Mouse (Mus musculus) MEL (cell line): ENCODE measurements around the gene Rab44. TPM values are rescaled to one million over a fixed set of nuclear protein-coding genes. Genes with fewer than 3 reads are reported as not detected.

ENCODE experiments used
- DNase-seq: peaks from one replicate; pipeline ENCODE4 v3.0.0; 2011; ENCODE audit warnings: low read depth, low spot score
- H3K27ac ChIP-seq: 2 replicates; pipeline ENCODE4 v1.5.1; 2012; ENCODE audit warnings: low read depth, mild to moderate bottlenecking, control low read depth, low read length, moderate library complexity; ENCODE audit not compliant: control insufficient read depth
- H3K27me3 ChIP-seq, 2 experiments: fragments of 150-350 bp in 1 of 2; sonication (generic) in 1 of 2; 2 replicates each; pipeline ENCODE4 v1.6.1; 2012; ENCODE audit warnings: low read length in 2 of 2, mild to moderate bottlenecking in 2 of 2, improper control_type of control experiment in 1 of 2, moderate library complexity in 1 of 2; ENCODE audit not compliant: insufficient read depth in 2 of 2, control insufficient read depth in 1 of 2
- H3K36me3 ChIP-seq, 2 experiments: 2 replicates each; pipeline ENCODE4 v1.6.1; 2012 to 2014; ENCODE audit warnings: low read length in 2 of 2, improper control_type of control experiment in 1 of 2, inconsistent platforms in 1 of 2, mild to moderate bottlenecking in 1 of 2; ENCODE audit not compliant: insufficient read depth in 2 of 2, control insufficient read depth in 1 of 2
- H3K4me1 ChIP-seq, 2 experiments: fragments of 150-350 bp in 1 of 2; sonication (generic) in 1 of 2; 2 replicates each; pipeline ENCODE4 v1.6.1; 2012; ENCODE audit warnings: low read length in 2 of 2, improper control_type of control experiment in 1 of 2, mild to moderate bottlenecking in 1 of 2; ENCODE audit not compliant: insufficient read depth in 2 of 2, control insufficient read depth in 1 of 2
- H3K4me3 ChIP-seq, 2 experiments: fragments of 150-350 bp in 1 of 2; sonication (generic) in 1 of 2; 2 replicates each; pipeline ENCODE4 v1.5.1; 2012; ENCODE audit warnings: low read depth in 2 of 2, low read length in 2 of 2, mild to moderate bottlenecking in 2 of 2, moderate library complexity in 2 of 2, control low read depth in 1 of 2, improper control_type of control experiment in 1 of 2; ENCODE audit not compliant: control insufficient read depth in 1 of 2, insufficient read depth in 1 of 2
- H3K79me2 ChIP-seq: 2 replicates; pipeline ENCODE4 v1.6.1; 2012; ENCODE audit warnings: mild to moderate bottlenecking, low read length, moderate library complexity; ENCODE audit not compliant: control insufficient read depth, poor library complexity, insufficient read depth
- H3K9ac ChIP-seq: 2 replicates; pipeline ENCODE4 v1.6.1; 2012; ENCODE audit warnings: low read depth, mild to moderate bottlenecking, control low read depth, low read length, moderate library complexity; ENCODE audit not compliant: control insufficient read depth, poor library complexity, severe bottlenecking
- H3K9me3 ChIP-seq: fragments of 150-350 bp; sonication (generic); replicated peaks from 2 replicates; pipeline ENCODE4 v1.6.1; 2012; ENCODE audit warnings: mild to moderate bottlenecking, low read length, improper control_type of control experiment, moderate library complexity; ENCODE audit not compliant: insufficient read depth
- CTCF ChIP-seq, 3 experiments: IDR thresholded peaks in 2 of 3; conservative IDR thresholded peaks in 1 of 3; 2 replicates each; pipeline ENCODE4 v1.5.1; 2011 to 2012; ENCODE audit warnings: low read length in 3 of 3, low read depth in 2 of 3, mild to moderate bottlenecking in 2 of 3, improper control_type of control experiment in 1 of 3, inconsistent platforms in 1 of 3, mixed read lengths in 1 of 3, moderate library complexity in 1 of 3; ENCODE audit not compliant: control insufficient read depth in 1 of 3, insufficient read depth in 1 of 3, poor library complexity in 1 of 3, severe bottlenecking in 1 of 3
- E2F4 ChIP-seq: IDR thresholded peaks from 2 replicates; pipeline ENCODE4 v1.6.1; 2011; ENCODE audit warnings: low read depth, low read length, improper control_type of control experiment, borderline replicate concordance
- KAT2A ChIP-seq: conservative IDR thresholded peaks from 2 replicates; pipeline ENCODE4 v1.6.1; 2012; ENCODE audit warnings: low read depth, low read length, improper control_type of control experiment, inconsistent platforms
- MAFK ChIP-seq: IDR thresholded peaks from 2 replicates; pipeline ENCODE4 v1.6.1; 2011; ENCODE audit warnings: low read depth, mild to moderate bottlenecking, low read length, improper control_type of control experiment, borderline replicate concordance
- MAZ ChIP-seq: IDR thresholded peaks from 2 replicates; pipeline ENCODE4 v1.6.1; 2012; ENCODE audit warnings: low read depth, mild to moderate bottlenecking, inconsistent platforms, low read length, improper control_type of control experiment
- MYB ChIP-seq: IDR thresholded peaks from 2 replicates; pipeline ENCODE4 v1.6.1; 2011; ENCODE audit warnings: mild to moderate bottlenecking, low read depth, low read length, improper control_type of control experiment
- NELFE ChIP-seq: IDR thresholded peaks from 2 replicates; pipeline ENCODE4 v1.6.1; 2011; ENCODE audit warnings: low read depth, low read length, improper control_type of control experiment
- RAD21 ChIP-seq: IDR thresholded peaks from 2 replicates; pipeline ENCODE4 v1.6.1; 2011; ENCODE audit warnings: mild to moderate bottlenecking, low read depth, low read length, improper control_type of control experiment
- SMC3 ChIP-seq: IDR thresholded peaks from 2 replicates; pipeline ENCODE4 v1.6.1; 2011; ENCODE audit warnings: low read depth, low read length, improper control_type of control experiment
- TCF12 ChIP-seq: IDR thresholded peaks from 2 replicates; pipeline ENCODE4 v1.6.1; 2014; ENCODE audit warnings: low read depth, mild to moderate bottlenecking, inconsistent platforms, low read length, improper control_type of control experiment, moderate library complexity
- UBTF ChIP-seq: IDR thresholded peaks from 2 replicates; pipeline ENCODE4 v1.6.1; 2012; ENCODE audit warnings: low read depth, mild to moderate bottlenecking, inconsistent platforms, low read length, improper control_type of control experiment, moderate library complexity, borderline replicate concordance; ENCODE audit not compliant: insufficient read depth
- USF2 ChIP-seq, 2 experiments: IDR thresholded peaks; 2 replicates each; pipeline ENCODE4 v1.6.1; 2011 to 2012; ENCODE audit warnings: improper control_type of control experiment in 2 of 2, low read length in 2 of 2, borderline replicate concordance in 1 of 2, inconsistent platforms in 1 of 2, low read depth in 1 of 2, mild to moderate bottlenecking in 1 of 2; ENCODE audit not compliant: insufficient read depth in 1 of 2
- ZC3H11A ChIP-seq: IDR thresholded peaks from 2 replicates; pipeline ENCODE4 v1.6.1; 2012; ENCODE audit warnings: low read depth, mild to moderate bottlenecking, inconsistent platforms, low read length, improper control_type of control experiment
- ZMIZ1 ChIP-seq: IDR thresholded peaks from 2 replicates; pipeline ENCODE4 v1.6.1; 2012; ENCODE audit warnings: low read depth, mild to moderate bottlenecking, inconsistent platforms, low read length, improper control_type of control experiment, moderate library complexity
- polyA plus RNA-seq, 2 experiments: library from polyadenylated mRNA; stranded (reverse) in 1 of 2; unstranded in 1 of 2; fragments of >175 nt in 1 of 2; fragments of >200 nt in 1 of 2; gene quantifications; 2 replicates each; pipeline versions ENCODE4 v1.2.1 to v1.2.4; 2012; ENCODE audit warnings: low replicate concordance in 2 of 2, low read depth in 1 of 2; ENCODE audit not compliant: insufficient read length in 2 of 2, insufficient read depth in 1 of 2, missing spikeins in 1 of 2
- total RNA-seq: library from RNA; depleted of rRNA; stranded (reverse); fragments of 300-350 nt; gene quantifications from 2 replicates; pipeline ENCODE4 v1.2.3, GENCODE M21; 2012

Rab44 gene
- total and polyA plus RNA-seq, 3 experiments: 7.0 to 9.5 TPM; not detected in 1

DNA sequence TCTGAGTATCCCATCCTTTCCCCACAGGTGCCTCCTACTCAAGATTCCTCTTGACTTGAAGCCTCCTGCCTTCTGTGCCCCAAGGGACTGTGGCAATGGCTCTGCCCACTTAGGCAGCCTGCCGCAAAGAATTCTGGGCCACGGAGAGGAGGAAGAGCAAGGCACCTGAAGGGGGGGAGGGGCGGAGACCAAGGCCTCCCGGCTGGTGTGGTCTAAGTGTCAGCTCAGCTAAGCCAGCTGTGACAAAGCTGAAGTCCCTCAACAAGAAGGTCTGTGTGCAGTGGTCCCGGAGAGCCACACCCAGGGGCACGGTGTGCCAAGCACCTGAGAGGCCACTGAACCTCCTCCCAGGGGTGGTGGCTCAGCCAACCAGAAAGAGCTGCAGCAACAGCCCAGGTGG, 53.4 kb downstream of the Rab44 start:
- H3K9me3 ChIP-seq: no peaks in the 10 kb centered on the region
- H3K4me1 ChIP-seq: peaks cover 4 to 59% of the 10 kb centered on the region in 2 experiments; a peak in 3 of 4 replicates
- no peaks in the 10 kb centered on the region for H3K27me3 ChIP-seq
- peaks cover 0 to 21% of the 10 kb centered on the region in 2 experiments; a peak in 2 of 4 replicates for H3K36me3 ChIP-seq
- H3K9ac ChIP-seq: no peak overlapping the region
- no peak overlapping the region for H3K27ac ChIP-seq
- no peak for TF ChIP-seq KAT2A
- TF ChIP-seq USF2 (IDR thresholded peaks at IDR 0.05; ENCODE audit: borderline replicate concordance in 1 of 2, insufficient read depth in 1 of 2, low read depth in 1 of 2, low read length in 2 of 2): no peak
- no peak for TF ChIP-seq ZMIZ1
- no peak for TF ChIP-seq MAFK
- no peak for TF ChIP-seq E2F4
- TF ChIP-seq TCF12: no peak
- no peak for TF ChIP-seq NELFE
- no peak overlapping the region for H3K4me3 ChIP-seq
- H3K79me2 ChIP-seq: no peaks in the 10 kb centered on the region
- DNase-seq: no peak

DNA sequence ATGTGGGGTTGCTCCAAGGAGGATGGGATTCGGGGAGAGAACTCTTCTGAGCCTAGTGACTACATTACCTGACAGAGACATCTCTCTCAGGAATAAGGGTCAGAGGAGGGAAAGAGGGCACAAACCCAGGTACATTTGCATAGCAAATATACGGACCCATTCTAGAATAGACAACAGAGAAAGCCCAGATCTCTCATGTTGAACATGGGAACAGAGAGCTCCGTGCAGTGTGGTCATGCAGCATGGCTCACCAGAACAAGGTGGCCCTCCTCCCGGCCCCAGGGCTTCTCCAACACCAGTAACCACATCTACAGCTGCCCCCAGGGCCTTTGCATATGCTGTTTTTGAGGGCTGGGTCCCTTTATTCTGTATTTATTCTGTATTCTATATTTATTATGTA, 54.5 kb downstream of the Rab44 start:
- Histone ChIP-seq H3K9ac (no peak overlapping the region), H3K27me3 (no peaks in the 10 kb centered on the region), H3K4me3 (no peak overlapping the region)
- TF ChIP-seq MYB (no peak), UBTF (no peak), ZC3H11A (no peak), CTCF (IDR thresholded peaks at IDR 0.05 in 2 of 3, conservative IDR thresholded peaks at IDR 0.05 in 1 of 3; ENCODE audit: control insufficient read depth in 1 of 3, insufficient read depth in 1 of 3, low read depth in 2 of 3, low read length in 3 of 3, poor library complexity in 1 of 3, severe bottlenecking in 1 of 3) (no peak)
- TF ChIP-seq, all 39 proteins: peak for 0
- Histone ChIP-seq H3K79me2 (no peaks in the 10 kb centered on the region), H3K27ac (no peak overlapping the region), H3K36me3 (peaks cover 0 to 27% of the 10 kb centered on the region in 2 experiments; a peak in 2 of 4 replicates), H3K4me1 (peaks cover 2 to 61% of the 10 kb centered on the region in 2 experiments; a peak in 2 of 4 replicates), H3K9me3 (no peaks in the 10 kb centered on the region)
- DNase-seq: no peak

DNA sequence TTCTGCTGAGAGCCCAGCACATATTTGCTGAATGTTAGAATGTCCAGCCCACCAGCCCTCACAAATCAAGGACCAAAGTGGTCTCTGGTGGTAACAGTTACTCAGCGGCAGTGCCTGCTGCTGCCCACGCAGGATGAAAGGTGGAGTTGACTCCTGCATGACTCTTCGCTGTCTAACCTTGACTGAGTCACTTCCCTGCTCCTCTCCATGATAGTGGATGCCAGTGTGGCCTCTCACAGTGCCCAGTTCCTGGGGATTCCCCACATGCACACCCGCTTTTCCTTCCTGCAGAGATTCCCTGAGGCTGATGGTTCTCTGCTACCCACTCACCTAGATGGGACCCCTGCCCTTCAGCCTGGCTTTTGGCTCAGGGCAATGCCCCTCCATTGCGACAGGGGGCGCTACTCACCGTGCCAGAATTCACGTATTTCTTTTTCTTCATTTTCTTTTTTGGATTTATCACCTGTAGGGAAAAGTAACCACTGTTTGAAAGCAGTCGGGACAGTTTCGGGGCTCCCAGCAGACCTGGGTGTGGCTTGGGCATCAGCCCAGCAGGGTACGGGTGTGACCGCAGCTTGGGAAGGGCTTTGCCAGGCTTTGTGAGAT, 55.2 kb downstream of the Rab44 start:
- Histone ChIP-seq H3K36me3 (peaks cover 0 to 25% of the 10 kb centered on the region in 2 experiments; a peak in 2 of 4 replicates), H3K4me1 (peaks cover 2 to 55% of the 10 kb centered on the region in 2 experiments; a peak in 2 of 4 replicates), H3K27ac (no peak overlapping the region), H3K9me3 (no peaks in the 10 kb centered on the region), H3K79me2 (no peaks in the 10 kb centered on the region), H3K4me3 (no peak overlapping the region), H3K9ac (no peak overlapping the region), H3K27me3 (no peaks in the 10 kb centered on the region)
- no peak for TF ChIP-seq ZMIZ1
- no peak for TF ChIP-seq MAZ
- TF ChIP-seq SMC3: peak; percentile 12; the same call in 1 of the 2 replicates
- TF ChIP-seq RAD21: peak; percentile 4
- peak; percentile 71 to 76 (median 75) for TF ChIP-seq CTCF (IDR thresholded peaks at IDR 0.05 in 2 of 3, conservative IDR thresholded peaks at IDR 0.05 in 1 of 3; ENCODE audit: control insufficient read depth in 1 of 3, insufficient read depth in 1 of 3, low read depth in 2 of 3, low read length in 3 of 3, poor library complexity in 1 of 3, severe bottlenecking in 1 of 3)
- no peak for DNase-seq
